Mouse (Mus musculus): ENCODE measurements around the gene BC051142. TPM values are rescaled to one million over a fixed set of nuclear protein-coding genes. Genes with fewer than 3 reads are reported as not detected.

The BC051142 gene
- 1 to 10 TPM; 1.8 to 1.9 TPM for polyA plus RNA-seq (2017; shearing (Covaris generic))

DNA sequence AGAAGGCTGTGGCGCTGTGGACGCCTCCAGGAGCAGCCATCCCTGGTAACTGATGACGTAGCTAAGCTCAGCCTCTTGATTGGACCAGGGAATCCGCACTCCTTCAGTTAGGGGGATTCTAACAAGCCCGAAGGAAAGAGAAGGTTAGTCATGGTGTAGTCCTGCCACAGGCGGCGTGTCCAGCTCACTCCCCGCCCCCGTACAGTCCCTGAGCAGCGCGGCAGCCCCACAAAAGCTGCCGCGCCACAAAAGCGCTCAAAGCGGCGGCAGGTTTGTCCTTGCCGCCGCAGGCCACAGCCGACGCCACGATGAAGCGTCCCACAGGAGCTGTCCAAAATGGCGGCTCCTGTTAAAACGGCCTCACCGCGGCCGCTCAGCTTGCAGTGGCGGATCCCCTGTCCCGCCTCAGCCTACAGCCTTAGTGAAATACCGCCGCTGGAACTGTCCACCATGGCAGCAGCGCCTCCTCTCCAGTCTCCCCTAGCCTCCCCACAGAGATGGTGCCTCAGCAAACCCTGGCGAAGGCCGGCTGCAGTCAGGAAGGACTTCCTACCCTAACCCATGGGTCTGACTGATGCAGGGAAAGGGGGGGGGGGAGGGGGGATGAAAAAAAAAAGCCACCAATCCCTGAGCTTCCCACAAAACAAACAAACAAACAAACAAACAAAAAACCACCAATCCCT, at the start of gene BC051142:
TSS of gene BC051142 (plus strand) at position 110 of the 683 bp plus-strand sequence.
- peak; percentile 80 for ATAC-seq

DNA sequence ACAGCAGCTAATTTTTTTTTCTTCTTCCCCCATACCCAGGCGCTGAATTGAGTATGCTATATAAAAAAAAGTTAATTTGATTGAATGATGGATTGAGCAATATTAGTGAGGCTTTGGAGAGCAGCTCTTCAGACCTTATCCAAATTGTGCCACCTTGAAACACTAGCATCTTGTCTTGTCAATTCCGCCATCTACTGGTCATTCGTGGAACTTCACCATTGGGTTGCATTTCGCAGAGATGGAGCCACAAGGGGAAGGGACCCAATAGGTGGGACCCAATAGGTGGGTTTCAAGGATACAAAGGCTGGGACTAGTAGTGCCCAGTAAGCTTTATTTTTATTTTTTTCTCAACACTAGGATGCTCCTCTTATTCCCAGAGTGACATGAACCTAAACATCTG, 49.2 kb upstream of the BC051142 start:
- peak; percentile 63 for ATAC-seq

DNA sequence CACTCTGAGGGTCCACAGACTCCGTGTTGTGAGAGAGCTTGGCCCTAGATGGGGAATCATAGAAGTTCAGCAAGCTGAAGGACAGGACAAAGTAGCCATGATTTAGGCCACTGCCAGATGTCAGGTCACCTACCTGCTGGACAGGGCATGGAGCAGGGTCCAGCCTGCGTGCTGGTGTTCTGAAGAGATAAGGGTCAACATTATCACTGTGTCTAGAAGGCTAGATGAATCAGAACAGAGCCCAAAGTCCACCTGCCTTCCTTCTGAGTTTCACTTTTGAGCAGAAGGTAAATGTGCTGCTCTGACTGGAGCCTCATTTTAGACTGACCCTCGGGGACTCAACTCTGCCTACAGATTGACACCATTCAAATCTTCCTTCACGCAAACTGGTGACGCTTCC, 44.1 kb upstream of the BC051142 start, which contains the start of gene Btnl2:
TSS of gene Btnl2 (plus strand) at position 284 of the 400 bp plus-strand sequence.
- ATAC-seq: no peak

DNA sequence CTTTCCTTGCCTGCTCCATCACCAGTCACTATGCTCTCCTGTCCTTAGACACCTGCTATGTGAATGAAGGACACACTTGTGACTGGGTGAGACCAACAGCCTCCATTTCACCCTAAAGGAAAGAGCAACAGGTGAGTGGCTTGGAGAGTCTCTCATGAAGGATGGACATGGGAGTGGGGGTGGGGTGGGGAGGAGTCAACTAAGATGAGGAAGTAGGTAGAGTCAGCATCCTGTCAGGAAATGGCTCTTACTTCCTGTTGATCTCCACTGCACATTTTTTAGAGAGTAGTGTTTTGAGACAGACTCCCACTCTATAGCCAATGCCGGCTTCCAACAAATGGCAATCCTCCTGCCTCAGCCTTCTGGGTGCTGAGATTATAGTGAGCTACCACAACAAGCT, 43.7 kb upstream of the BC051142 start:
- ATAC-seq: peak; percentile 91

DNA sequence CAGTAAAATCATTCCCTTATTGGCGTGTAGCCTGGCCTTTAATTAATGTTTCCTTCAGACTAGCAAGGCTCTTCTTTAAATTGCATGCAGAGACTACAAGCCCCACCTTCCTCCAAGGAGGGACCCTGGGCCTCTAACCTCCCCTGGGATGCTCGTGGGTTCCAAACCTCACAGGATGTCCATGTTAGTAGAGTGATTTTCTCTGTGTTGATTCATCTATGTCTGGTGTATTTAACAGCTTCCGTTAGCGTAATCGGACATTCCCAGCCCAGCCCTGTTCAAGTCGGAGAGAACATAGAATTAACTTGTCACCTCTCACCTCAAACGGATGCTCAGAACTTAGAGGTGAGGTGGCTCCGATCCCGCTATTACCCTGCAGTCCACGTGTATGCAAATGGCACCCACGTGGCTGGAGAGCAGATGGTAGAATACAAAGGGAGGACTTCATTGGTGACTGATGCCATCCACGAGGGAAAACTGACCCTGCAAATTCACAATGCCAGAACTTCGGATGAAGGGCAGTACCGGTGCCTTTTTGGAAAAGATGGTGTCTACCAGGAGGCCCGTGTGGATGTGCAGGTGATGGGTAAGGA, 35.6 kb upstream of the BC051142 start:
- ATAC-seq: no peak

DNA sequence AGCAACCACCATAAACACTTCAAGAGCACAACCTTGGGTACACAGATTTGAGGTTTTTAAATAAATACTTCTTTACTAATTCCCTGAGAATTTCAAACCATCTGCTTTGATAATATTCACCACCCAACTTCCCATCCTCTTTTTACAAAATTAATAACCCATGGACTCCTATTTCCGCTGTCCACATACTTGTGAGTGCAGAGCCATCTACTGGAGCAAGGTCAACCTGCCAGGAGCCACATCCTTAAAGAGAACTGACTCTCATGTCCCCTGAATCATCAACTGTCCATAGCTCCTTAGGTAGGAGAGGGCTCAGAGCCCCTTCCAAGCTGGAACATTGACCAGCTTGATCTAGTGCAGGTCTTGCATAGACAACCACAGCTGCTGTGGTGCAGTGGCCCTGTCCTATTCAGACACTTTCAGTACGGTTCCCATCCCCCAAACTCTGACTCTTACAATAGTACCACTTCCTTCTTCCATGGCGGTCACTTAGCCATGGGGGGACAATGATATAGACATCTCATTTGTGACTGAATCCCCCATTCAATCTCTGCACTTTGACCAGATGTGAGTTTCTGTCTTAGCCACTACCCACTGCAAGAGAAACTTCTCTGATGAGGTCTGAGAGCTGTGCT, 34.8 kb upstream of the BC051142 start:
- ATAC-seq: no peak

DNA sequence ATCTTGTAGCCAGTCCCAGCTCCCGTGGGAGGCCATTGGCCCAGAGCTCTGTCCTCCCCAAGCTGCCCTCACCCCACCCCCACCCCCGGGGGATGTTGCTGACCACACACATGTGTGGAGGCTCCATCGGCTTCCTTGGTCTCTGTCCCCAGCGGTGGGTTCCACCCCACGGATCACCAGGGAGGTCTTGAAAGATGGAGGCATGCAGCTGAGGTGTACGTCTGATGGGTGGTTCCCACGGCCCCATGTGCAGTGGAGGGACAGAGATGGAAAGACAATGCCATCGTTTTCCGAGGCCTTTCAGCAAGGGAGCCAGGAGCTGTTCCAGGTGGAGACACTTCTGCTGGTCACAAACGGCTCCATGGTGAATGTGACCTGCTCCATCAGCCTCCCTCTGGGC, 33.6 kb upstream of the BC051142 start:
- ATAC-seq: no peak

DNA sequence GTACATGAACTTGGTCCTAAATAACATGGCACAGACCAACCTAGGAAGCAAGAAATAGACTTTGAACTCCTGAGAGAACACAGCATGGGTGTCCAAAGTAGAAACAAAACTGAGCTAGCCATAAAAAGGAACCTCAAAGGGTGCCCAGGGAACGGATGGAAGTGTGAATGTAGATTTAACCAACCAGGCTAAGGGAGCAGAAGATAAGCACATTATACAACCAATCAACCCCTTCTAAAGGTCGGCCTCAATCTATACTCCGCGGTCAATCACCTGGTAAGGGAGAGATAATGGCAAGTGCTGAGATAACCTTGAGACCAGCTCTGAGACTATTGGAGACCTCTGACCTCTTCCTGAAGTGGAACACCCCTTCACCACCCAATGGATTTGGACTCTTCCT, 28.1 kb upstream of the BC051142 start:
- no peak for ATAC-seq

DNA sequence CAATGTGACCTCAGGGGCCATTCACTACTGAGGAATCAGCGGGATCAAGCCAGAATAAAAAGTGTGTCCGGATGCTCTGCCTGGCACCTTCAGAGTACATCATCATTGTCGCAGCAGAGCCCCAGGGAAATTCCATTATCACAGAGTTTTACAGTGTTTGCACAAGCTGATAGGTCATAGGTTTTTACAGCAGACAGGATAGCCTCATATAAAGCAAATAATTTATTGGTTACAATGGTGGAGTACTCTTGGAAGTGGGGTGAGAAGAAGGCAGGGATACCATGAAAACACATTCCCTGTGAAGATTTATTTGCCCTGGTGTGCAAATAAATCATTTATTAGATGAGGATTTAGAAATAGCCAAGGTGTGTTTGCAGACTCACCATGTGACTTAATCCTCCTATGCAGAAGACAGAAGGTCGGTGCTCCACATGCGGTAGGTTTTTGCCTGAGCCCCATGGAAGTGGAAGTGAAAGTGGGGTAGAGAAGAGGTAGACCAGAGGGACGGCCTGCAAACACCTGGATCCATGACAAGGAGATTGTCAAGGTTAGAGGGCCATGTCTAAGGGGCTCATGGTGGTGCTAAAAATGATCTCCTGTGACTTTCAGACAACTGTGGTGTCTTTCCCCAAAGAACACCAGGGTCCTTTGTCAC, 25.4 kb upstream of the BC051142 start:
- ATAC-seq: no peak

DNA sequence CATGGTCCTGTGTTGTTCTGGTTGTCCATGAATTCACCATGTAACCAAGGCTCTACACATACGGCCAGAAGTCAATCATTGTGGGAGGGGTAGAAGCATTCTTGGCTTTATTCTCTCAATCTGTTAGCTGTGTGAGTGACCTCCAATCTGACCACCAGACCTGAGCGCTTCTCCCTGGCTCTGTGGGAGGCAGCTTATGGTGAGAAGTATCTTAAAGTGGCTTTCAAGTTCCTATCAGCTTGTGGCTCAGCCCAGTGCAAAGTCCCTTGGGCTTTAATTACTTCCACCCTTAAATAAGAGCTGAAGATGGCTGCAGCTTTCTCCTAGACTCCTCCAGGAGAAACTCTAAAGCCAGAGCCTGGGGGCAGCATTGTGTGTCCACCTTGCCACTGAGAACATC, 21.8 kb upstream of the BC051142 start, which contains the start of gene Btnl1:
TSS of gene Btnl1 (plus strand) at position 286 of the 400 bp plus-strand sequence.
- no peak for ATAC-seq

DNA sequence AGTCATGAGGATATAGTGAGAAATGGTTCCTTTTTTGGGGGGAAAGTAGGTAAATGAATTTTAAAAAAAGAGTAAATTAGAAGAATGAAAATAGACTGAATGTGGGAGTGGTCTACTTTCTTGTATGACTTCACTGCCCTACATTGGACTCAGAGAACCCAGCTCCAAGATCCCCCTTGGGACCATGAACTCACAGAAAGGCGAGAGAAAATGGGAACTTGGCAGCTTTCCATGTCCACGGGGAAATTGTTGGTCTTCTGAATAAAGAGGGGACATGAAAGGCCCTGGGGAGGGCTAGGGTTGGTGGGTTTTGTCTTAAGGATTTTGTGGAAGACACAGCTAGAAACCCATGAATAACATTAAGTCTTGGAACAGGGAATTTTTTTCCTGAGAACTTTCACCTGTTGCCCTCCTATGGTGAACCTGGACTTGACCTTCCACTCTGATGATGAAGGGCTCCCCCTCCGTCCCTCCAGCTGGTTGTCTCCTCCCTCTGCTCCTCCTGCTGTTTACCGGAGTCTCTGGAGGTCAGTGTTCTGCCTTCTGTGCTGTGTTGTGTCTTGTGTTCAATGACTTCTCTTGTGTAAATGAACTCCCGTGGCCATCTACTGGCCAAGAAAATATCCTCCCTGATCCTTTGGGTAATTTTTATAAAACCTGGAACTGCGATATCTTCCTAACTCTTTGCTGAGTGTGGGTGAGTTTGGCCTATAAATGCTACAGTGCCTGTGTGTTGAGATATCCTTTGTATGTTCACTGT, 21.0 kb upstream of the BC051142 start:
- no peak for ATAC-seq

DNA sequence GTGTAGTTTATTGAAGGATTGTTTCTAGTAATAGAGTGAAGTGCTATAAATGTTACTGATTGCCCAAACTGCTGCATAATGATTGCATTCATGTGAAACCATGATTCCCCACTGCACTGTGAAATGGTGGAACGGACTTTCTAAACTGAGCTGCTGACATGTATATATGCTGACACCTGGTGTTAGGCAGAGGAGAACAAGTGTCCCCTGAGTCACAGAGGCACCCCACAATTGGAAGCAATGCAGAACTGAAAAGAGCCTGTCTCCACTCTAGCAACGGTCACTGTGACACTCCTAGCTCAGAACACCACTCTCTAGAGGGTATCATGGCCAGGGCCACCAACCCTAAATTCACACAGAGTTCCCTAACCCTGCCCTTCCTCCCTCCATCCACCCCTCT, 19.9 kb upstream of the BC051142 start:
- no peak for ATAC-seq

DNA sequence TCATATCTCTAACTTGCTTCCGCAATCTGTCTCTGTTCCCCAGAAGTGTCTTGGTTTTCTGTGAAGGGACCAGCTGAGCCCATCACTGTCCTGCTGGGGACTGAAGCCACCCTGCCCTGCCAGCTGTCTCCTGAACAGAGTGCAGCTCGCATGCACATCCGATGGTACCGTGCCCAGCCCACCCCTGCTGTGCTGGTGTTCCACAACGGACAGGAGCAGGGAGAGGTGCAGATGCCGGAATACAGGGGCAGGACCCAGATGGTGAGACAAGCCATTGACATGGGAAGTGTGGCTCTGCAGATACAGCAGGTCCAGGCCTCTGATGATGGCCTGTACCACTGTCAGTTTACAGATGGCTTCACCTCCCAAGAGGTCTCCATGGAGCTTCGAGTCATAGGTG, 19.2 kb upstream of the BC051142 start:
- ATAC-seq: no peak

DNA sequence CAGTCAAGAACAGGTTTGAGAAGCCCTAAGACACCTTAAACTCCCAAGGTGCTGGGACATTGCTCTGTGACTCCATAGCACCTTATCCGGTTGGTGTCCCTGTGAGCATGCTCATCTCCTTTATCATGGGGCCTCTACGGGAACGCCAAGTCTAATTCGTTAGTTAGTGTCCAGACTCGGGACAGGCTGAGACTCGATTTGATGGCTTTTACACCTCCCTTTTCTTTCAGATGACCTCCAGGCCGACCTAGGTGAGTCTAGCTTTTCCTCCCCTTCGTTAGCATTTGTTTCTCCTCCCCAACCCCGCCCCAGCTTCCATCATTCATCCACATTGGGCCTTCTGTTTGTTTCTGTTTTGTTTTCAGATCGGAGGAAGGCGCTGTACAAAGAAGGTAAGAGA, 16.7 kb upstream of the BC051142 start:
- no peak for ATAC-seq

DNA sequence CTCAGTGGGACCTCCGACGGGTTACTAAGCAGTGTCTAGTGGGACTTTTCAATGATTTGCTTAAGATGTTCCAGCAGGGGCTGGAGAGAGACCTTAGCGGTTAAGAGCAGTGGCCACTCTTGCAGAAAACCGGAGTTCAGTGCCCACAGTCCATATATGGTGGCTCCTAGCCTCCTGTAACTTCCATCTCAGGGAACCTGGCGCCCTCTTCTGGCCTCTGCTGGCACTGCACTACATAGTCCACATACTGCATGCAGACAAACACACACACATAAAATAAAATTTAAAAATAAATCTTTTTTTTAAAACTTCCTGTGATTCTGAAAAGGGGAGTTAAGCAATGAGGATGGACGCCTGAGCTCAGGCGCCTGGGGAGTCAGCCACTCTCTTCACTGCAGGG, 15.4 kb upstream of the BC051142 start:
- ATAC-seq: no peak

DNA sequence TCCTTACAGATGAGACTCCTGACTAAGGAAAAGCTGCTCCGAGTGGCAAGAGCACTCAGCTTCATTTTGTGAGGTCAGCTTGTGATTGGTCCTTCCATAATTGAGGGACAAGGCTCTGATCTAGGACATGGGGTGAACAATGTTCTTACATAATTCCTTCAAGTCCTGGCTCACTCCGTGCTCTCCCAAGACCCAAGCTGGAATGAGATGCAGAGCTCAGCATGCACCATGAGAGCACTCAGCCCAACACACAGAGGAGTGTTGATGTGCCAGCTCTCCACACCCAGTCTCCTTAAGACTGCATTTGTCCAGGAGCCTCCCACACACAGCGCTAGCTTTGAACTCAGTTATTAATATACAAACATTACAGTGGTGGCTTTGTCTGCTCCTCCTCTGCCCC, 13.9 kb upstream of the BC051142 start:
- no peak for ATAC-seq

DNA sequence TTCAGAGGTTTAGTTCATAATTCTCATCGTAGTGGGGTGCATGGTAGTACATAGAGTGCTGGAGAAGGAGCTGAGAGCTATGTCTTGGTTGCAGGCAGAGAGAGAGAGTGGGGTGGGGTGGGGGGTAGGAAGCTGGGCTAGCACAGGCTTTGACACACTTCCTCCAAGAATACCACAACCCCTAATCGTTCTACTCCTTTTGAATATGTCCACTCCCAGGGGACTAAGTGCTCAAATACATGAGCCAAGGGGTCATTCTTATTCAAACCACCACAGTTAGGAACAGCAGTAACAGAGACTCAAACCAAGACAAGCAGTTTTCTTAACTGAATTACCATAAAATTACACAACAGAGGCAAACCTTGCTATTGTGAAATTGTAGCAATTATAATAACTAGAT, 12.0 kb upstream of the BC051142 start:
- ATAC-seq: no peak

DNA sequence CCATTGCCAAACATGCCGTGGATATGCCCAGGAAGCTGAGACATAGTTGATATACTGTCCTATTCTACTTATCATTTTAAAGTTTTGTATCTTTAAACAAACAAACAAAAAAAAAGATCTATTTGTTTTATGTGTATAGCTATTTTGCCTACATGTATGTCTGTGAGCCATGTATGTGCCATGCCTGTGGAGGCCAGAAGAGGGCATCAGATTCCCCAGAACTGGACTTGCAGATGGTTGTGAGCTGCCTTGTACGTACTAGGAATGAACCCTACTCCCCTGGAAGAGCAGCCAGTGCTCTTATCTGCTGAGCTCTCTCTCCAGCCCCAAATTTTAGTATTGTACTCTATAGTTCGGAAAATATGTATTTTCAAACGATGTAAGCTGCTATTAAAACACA, 10.1 kb upstream of the BC051142 start:
- ATAC-seq: no peak

DNA sequence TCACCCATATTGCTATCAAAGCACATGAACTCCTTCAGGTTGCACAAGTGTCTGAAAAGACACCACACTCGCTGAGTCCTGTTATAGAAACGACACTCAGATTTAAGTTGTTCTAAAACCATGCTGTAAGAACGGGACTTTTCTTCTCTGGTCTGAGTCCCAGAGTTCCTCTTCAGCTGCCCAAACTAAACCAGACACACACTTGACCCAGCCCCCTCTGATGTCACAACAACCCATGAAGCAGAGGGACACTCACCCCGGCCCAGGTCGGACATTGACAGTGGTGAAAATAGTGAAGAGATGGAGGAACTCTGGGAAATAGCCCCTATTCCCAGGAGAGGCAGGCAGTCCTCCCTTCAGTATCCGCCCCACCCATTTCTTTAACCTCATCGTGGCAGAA, 7.1 kb upstream of the BC051142 start:
- ATAC-seq: no peak

DNA sequence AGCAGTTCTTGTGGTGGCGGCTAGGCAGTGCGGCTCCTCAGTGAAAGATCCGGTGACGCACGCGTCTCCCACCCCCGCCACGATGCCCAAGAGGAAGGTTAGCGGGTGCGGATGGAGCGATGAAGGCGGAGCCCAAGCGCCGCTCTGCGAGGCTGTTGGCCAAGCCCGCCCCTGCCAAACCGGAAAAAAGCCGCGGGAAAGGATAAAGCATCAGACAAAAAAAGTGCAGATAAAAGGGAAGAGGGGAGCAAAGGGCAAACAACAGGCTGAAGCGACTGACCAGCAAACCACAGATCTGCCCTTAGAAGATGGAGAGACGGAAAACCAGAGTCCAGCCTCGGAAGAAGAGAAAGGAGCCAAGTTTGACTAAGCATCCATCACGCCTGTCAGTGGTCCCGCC, 6.3 kb upstream of the BC051142 start:
- ATAC-seq: peak; percentile 95

DNA sequence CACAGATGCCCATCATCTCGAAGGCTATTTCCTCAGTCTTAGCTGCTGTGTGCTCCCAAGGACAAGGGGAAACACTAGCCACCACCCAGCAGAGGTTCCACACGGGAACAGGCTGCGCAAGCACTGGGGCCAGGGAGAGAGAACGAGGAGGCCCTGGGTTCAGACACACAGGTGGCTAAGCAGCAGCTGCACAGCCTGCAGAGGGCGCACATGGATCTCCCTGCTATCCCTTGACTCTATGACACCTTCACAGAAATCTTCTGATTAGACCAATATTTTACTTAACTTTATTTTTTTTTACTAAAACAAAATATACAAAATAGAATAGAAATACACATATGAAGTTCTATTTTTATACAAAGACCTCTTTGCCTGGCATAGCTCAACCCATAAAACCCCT, 1.3 kb upstream of the BC051142 start:
- ATAC-seq: no peak

DNA sequence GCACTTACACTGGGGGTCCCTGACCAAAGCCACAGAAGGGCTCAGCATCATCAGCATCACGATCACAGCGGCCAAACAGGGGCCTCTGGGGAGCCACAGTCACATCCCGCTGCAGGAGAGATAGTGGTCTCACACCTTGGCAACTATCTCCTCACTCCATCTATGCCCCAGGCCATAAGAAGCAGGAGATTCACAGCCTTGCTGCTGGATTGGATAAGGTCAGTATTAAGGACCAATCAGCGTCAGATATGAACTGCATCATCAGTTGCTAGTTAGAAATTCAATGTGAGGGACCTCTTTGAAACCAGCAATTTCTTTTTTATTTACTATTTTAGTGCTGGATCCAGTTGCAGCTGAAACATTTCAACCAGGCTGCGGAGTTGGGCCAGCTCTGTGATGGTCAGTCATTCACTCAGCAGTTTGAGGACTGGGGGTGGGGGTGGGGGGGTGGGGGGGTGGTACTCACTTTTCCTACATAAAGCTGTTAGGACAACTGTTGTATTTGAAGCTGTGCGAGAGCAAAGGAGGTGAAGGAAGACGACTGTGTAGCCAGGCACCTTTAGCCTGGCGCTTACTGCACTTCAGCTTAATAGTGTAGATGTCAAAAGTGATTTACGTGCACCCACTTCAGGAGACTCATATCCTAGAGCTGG, 436 bp upstream of the BC051142 start:
- ATAC-seq: peak; percentile 93
